Mouse (Mus musculus): ENCODE measurements around the gene Sparc. TPM values are rescaled to one million over a fixed set of nuclear protein-coding genes. Genes with fewer than 3 reads are reported as not detected.
A peak's percentile ranks its signal among the peaks of the same experiment; 100 is the strongest.

Sparc gene
- polyA plus RNA-seq, 1 experiment from 2014 or later: 3,340 TPM

GRCm38 (mm10) chr11:55364662-55365061, 58.3 kb downstream of the Sparc start:
- 79% methylated on average over 3 of the region's 3 CpGs for WGBS
- H3K4me1 ChIP-seq (ENCODE audit: control insufficient read depth, insufficient read depth, low read length): no peaks in the 10 kb centered on the region
- no peak overlapping the region for H3K9ac ChIP-seq (ENCODE audit: low read depth, low read length)
- H3K36me3 ChIP-seq (ENCODE audit: control insufficient read depth, insufficient read depth, low read length): no peaks in the 10 kb centered on the region
- H3K27ac ChIP-seq (replicated peaks; ENCODE audit: low read depth, low read length): no peak overlapping the region
- no peak overlapping the region for H3K4me3 ChIP-seq (ENCODE audit: low read depth, low read length)
- H3K4me2 ChIP-seq (ENCODE audit: low read depth, low read length): no peak overlapping the region
- no peaks in the 10 kb centered on the region for H3K27me3 ChIP-seq (replicated peaks; ENCODE audit: control insufficient read depth, insufficient read depth, low read length)
- DNase-seq (ENCODE audit: low spot score) (no peak), ATAC-seq (ENCODE audit: low read depth) (no peak; the same call in 1 of the 2 replicates)
- H3K9me3 ChIP-seq (ENCODE audit: control insufficient read depth, low read length): no peaks in the 10 kb centered on the region

GRCm38 (mm10) chr11:55358094-55358783, 64.7 kb downstream of the Sparc start:
- ATAC-seq (ENCODE audit: low read depth) (0 out of 2 replicates have a peak, but pooled peaks have one; percentile 15), DNase-seq (ENCODE audit: low spot score) (no peak)
- Histone ChIP-seq H3K4me3 (ENCODE audit: low read depth, low read length) (no peak overlapping the region), H3K4me2 (ENCODE audit: low read depth, low read length) (peak overlapping the region; percentile 15; the same call in 1 of the 2 replicates), H3K4me1 (ENCODE audit: control insufficient read depth, insufficient read depth, low read length) (no peaks in the 10 kb centered on the region), H3K9me3 (ENCODE audit: control insufficient read depth, low read length) (no peaks in the 10 kb centered on the region), H3K27ac (replicated peaks; ENCODE audit: low read depth, low read length) (no peak overlapping the region), H3K27me3 (replicated peaks; ENCODE audit: control insufficient read depth, insufficient read depth, low read length) (no peaks in the 10 kb centered on the region), H3K36me3 (ENCODE audit: control insufficient read depth, insufficient read depth, low read length) (no peaks in the 10 kb centered on the region), H3K9ac (ENCODE audit: low read depth, low read length) (no peak overlapping the region)
- 65% methylated on average over 15 of the region's 15 CpGs for WGBS

- no peak for DNase-seq (ENCODE audit: low spot score)
- Histone ChIP-seq H3K4me3 (ENCODE audit: low read depth, low read length) (no peak overlapping the region), H3K9ac (ENCODE audit: low read depth, low read length) (no peak overlapping the region), H3K27me3 (replicated peaks; ENCODE audit: control insufficient read depth, insufficient read depth, low read length) (no peaks in the 10 kb centered on the region), H3K4me2 (ENCODE audit: low read depth, low read length) (no peak overlapping the region), H3K27ac (replicated peaks; ENCODE audit: low read depth, low read length) (no peak overlapping the region), H3K4me1 (ENCODE audit: control insufficient read depth, insufficient read depth, low read length) (no peaks in the 10 kb centered on the region), H3K9me3 (ENCODE audit: control insufficient read depth, low read length) (no peaks in the 10 kb centered on the region), H3K36me3 (ENCODE audit: control insufficient read depth, insufficient read depth, low read length) (no peaks in the 10 kb centered on the region)
- WGBS: 83% methylated on average over 2 of the region's 2 CpGs
- no peak for ATAC-seq (ENCODE audit: low read depth)
Observed at GRCm38 (mm10) chr11:55356846-55357245, 66.1 kb downstream of the Sparc start.

Other genes starting within 250 kb of the Sparc start
- gene Slc36a2, start 238.1 kb downstream of the Sparc start, polyA plus RNA-seq (2014; fragmentation: Nextera tagmentation; extraction: Ambion mirVana): 3.3 and 6.3 TPM in 2 replicates
- 2.3 and 2.6 TPM in 2 replicates for gene Slc36a1, start 218.8 kb downstream of the Sparc start, polyA plus RNA-seq (2014; fragmentation: Nextera tagmentation; extraction: Ambion mirVana)
- gene Fat2, start 86.6 kb downstream of the Sparc start, polyA plus RNA-seq (2014; fragmentation: Nextera tagmentation; extraction: Ambion mirVana): 1.2 and 1.5 TPM in 2 replicates
- gene Atox1, start 38.1 kb upstream of the Sparc start, polyA plus RNA-seq (2014; fragmentation: Nextera tagmentation; extraction: Ambion mirVana): 409 and 416 TPM in 2 replicates
- 147 and 171 TPM in 2 replicates for gene G3bp1, start 46.5 kb upstream of the Sparc start, polyA plus RNA-seq (2014; fragmentation: Nextera tagmentation; extraction: Ambion mirVana)
- gene Glra1, start 185.0 kb upstream of the Sparc start, polyA plus RNA-seq (2014; fragmentation: Nextera tagmentation; extraction: Ambion mirVana): not detected in 2 replicates